Mouse (Mus musculus): ENCODE data around the gene Cacna1h.

Gene Cacna1h

DNA sequence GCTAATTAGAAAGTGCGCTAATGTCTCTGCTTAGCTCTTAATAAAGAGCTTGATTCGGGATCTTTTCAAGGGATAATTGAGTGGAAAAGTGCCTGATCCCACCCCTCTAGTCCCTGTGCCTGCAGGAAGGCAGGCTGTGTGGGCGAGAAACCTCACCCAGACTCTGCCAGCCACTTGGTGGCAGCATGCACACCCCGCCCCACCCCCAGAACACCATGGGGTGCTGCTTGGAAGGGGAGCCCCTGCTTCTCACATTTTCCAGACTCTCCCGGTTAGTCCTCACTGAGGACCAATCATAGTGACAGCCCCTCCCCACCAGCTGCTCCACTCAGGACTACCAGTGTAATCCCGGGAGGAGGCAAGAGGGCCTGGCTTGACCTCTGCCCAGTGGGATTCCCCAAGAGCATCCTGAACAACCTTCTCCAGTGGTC, 27.6 kb downstream of the Cacna1h start:
- DNase-seq, result no peak

- DNase-seq, result no peak
These were observed 28.2 kb downstream of the Cacna1h start for GRCm38 (mm10) chr17:25405224-25405895.

- no peak for DNase-seq
These were observed 29.4 kb downstream of the Cacna1h start for GRCm38 (mm10) chr17:25404190-25404589.

DNA sequence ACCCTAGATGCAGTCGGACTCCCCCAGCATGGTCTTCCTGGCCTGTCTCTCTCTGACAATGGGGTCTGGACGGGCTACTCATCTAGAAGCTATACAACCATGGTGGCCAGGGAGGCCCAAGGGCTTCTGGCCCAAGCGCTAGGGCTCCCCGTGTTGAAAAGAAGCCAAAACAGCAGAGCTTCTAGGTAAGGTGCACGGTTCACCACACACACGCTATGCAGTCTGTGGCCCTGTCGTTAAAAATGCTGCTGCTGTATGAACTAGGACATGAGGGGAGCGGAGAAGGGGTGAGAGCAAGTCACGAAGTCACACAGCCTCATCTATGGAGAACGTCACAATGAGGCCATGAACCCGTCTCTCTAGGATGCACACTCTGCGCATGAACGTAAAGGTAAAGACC, 31.4 kb downstream of the Cacna1h start:
- no peak for DNase-seq

GRCm38 (mm10) chr17:25401491-25401890, 32.1 kb downstream of the Cacna1h start:
- DNase-seq, result no peak

GRCm38 (mm10) chr17:25400443-25400842, 33.1 kb downstream of the Cacna1h start:
- DNase-seq, result peak; percentile 48

- DNase-seq, result no peak
These were observed 35.1 kb downstream of the Cacna1h start for GRCm38 (mm10) chr17:25398520-25398838.

DNA sequence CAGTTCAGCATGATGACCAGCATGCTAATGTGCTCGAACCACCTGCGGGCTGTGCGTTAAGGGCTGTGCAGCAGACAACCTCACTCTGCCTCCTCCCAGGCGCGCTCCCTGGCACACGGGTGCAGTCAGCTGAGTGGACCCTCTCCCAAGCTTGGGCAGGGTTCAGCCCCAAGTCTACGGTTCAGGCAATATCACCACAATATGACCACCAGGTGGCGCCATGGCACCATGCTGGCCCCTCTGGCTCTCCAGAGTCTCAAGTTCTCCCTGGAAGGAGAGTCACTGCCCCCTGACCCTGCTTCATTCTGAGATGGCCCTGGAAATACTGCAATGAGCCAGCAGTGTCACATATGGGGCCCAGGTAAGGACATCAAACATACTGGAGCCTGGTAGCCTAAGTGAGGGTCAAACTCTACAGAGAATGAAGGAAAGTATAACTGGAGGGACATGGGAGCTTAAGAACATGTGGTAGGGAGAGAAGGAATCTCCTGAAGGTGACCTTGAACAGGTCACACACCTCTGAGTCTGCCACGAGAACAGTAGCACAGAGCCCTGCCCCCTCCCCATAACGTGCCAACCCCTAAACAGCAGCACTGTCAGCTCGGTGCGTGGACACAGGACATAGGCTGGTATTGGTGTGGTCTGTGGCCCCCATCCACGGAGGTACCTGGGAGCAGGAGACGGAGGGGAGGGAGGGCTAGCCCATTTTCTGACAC, 35.6 kb downstream of the Cacna1h start:
- DNase-seq, result peak; percentile 76

GRCm38 (mm10) chr17:25394526-25394925, 39.1 kb downstream of the Cacna1h start:
- no peak for DNase-seq

- peak; percentile 71 for DNase-seq
These were observed 59.6 kb downstream of the Cacna1h start for GRCm38 (mm10) chr17:25374011-25374410.

- no peak for DNase-seq
These were observed 61.1 kb downstream of the Cacna1h start for GRCm38 (mm10) chr17:25372491-25372890.

- DNase-seq, result no peak
These were observed 64.6 kb downstream of the Cacna1h start, which contains the start of gene Tpsg1 for GRCm38 (mm10) chr17:25368973-25369372. Gene Tpsg1, plus strand, starts transcription at chr17:25369273.

- DNase-seq, result no peak
These were observed 67.6 kb downstream of the Cacna1h start, which contains the start of gene Tpsb2 for GRCm38 (mm10) chr17:25366005-25366404. Gene Tpsb2, plus strand, starts transcription at chr17:25366305.

DNA sequence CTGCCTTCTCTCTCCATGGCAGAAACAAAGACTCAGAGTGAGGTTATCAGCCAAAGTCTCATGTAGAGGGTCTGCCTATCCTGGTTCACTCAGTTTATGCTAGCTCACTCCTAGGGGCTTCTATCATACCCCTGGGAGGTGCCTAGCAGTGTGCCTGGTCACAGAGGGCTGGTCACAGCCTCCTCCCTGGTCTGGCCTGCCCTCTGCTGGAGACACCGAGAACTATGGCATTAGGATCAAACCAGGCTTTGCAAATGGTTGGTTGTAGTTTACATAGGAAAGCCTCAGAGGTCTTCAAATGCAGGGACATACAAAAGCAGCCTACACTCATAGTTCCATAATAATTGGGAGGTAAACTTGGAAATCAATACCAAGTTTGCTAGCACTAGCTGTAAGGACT, 69.9 kb downstream of the Cacna1h start:
- DNase-seq, result peak; percentile 51

- no peak for DNase-seq
These were observed 72.3 kb downstream of the Cacna1h start for GRCm38 (mm10) chr17:25361291-25361690.

GRCm38 (mm10) chr17:25345462-25345861, 88.1 kb downstream of the Cacna1h start, which contains the start of gene Tpsab1:
Gene Tpsab1, minus strand, starts transcription at chr17:25345562.
- DNase-seq, result no peak

DNA sequence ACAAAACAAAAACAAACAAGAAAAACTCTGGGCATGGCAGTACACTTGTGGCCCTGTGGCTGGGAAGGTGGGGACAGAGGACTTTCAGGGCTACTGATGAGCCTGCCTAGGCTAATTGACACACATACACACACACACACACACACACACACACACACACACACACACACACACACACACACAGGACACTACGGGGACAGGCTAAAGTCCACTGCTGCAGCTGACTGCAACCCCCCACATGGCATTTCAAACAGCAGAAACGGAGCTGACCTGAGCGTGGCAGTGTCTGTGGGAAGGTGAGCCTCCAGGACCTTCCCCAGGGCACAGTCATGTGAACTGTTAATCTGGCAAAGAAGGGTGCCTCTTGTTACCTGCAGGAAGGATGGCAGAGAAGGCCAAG, 92.1 kb downstream of the Cacna1h start:
- no peak for DNase-seq

- DNase-seq, result no peak
These were observed 93.6 kb downstream of the Cacna1h start for GRCm38 (mm10) chr17:25340003-25340402.

GRCm38 (mm10) chr17:25338218-25338617, 95.4 kb downstream of the Cacna1h start:
- DNase-seq, result no peak

DNA sequence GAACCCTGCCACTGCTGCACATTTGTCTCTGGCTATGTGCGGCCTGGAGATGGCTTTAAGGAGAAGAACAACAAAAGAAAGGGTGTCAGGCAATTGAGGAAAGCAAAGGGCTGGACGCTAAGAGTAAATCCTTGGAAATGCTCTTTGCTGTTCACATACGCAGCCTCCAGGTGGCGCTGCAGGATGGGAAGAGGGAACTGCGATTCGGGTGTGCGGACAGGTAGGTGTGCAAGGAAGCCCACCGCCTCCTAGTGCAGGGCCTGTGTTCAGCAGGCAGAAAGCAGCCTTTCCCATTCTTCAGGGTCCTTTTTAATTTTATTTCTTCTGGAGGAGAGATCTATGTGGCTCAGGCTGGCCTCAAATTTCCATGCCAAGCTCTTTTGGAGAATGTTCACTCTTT, 99.6 kb downstream of the Cacna1h start:
- peak; percentile 53 for DNase-seq

DNA sequence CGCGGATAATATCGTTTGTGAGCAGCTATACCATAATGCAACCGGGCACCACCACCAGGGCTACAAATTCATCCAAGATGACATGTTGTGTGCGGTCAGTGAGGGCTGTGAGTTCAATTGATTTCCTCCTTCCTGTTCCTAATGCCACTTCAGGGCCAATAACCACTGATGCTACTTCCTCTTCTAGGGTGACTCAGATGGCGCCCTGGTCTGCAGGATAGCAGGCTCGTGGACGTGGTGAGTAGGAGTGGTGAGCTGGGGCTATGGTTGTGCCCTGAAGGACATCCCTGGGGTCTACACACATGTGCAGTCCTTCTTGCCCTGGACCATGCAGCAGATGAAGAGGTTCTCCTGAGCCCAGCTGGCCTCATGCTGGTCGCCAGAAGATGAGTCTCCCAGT, 101.3 kb downstream of the Cacna1h start:
- DNase-seq, result no peak
